Mouse (Mus musculus): ENCODE data around the gene Wdr61. TPM values are rescaled to one million over a fixed set of nuclear protein-coding genes. Genes with fewer than 3 reads are reported as not detected.
"Not testable (repeated sequence)": the region's sequence is repeated elsewhere in the genome, so short reads cannot be mapped to it uniquely, and the experiment has no call there.

Wdr61 gene
- polyA plus RNA-seq, 1 experiment from 2014 or later: 126 TPM

GRCm38 (mm10) chr9:54700174-54700475 is 34.2 kb downstream of the Wdr61 start:
- no peak for ATAC-seq

DNA sequence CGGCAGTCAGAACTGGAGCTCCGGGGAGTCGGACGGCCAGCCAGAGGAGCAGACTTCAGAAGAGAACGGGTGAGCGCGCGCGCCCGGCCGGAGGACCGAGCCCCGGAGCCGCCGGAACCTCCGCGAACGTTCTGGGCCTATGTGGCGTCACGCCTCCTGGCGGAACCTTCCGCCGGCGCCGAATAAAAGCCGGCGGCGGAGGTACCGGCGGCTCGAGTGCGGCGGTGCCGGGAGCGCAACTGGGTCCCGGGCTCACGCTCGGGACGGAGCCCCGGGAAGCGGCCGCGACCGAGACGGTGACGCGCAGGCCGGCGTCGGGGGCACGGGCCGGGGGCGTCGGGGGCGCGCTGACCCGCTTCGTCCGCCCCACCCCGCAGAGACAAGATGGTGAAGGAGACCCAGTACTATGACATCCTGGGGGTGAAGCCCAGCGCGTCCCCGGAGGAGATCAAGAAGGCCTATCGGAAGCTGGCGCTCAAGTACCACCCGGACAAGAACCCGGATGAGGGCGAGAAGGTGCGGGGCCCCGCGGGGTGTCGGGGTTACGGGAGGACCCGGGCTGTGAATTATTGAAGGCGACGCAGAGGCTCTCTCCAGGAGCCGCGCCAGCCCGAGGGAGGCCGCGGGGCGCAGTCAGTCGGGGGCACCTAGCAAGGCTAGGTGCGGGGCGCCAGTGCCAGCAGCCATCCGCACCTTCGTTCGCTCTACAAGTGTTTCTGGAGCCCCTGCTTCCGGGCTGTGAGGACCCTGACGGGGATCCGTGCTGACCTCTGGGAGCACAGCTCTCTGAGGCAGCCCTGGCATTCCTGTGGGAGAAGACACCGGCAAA is 34.8 kb downstream of the Wdr61 start:
- ATAC-seq (peak; percentile 84), DNase-seq (ENCODE audit: low spot score) (peak; percentile 87)
- H3K27me3 ChIP-seq (replicated peaks; ENCODE audit: insufficient read depth, low read length): no peaks in the 10 kb centered on the region
- WGBS: 1% methylated on average over 90 of the region's 92 CpGs
- H3K4me1 ChIP-seq (ENCODE audit: insufficient read depth, low read depth, low read length): peaks cover 3% of the 10 kb centered on the region; the same call in 1 of the 2 replicates
- peak overlapping the region; percentile 82 for H3K4me2 ChIP-seq (replicated peaks; ENCODE audit: low read depth, low read length)
- peak overlapping the region; percentile 22; the same call in 1 of the 2 replicates for H3K27ac ChIP-seq (ENCODE audit: low read length)
- H3K4me3 ChIP-seq (ENCODE audit: low read depth, low read length): peak overlapping the region; percentile 71
- H3K9ac ChIP-seq (replicated peaks; ENCODE audit: low read depth): peak overlapping the region; percentile 57
- TF ChIP-seq CTCF (IDR thresholded peaks at IDR 0.05) (no peak; the same call in 1 of the 2 replicates), EP300 (IDR thresholded peaks at IDR 0.05) (no peak)
- no peaks in the 10 kb centered on the region for H3K36me3 ChIP-seq (ENCODE audit: insufficient read depth, low read length)
- H3K9me3 ChIP-seq (ENCODE audit: low read length): no peaks in the 10 kb centered on the region

More at GRCm38 (mm10) chr9:54700174-54700475, 34.2 kb downstream of the Wdr61 start:
- Histone ChIP-seq H3K4me1 (ENCODE audit: insufficient read depth, low read depth, low read length) (peaks cover 3% of the 10 kb centered on the region; the same call in 1 of the 2 replicates), H3K9ac (replicated peaks; ENCODE audit: low read depth) (peak overlapping the region; percentile 57), H3K27ac (ENCODE audit: low read length) (0 out of 2 replicates have a peak overlapping the region, but pooled peaks have one; percentile 22), H3K4me3 (ENCODE audit: low read depth, low read length) (peak overlapping the region; percentile 71), H3K27me3 (replicated peaks; ENCODE audit: insufficient read depth, low read length) (no peaks in the 10 kb centered on the region), H3K36me3 (ENCODE audit: insufficient read depth, low read length) (no peaks in the 10 kb centered on the region), H3K4me2 (replicated peaks; ENCODE audit: low read depth, low read length) (peak overlapping the region; percentile 82), H3K9me3 (ENCODE audit: low read length) (no peaks in the 10 kb centered on the region)
- 7% methylated on average over 9 of the region's 9 CpGs for WGBS
- DNase-seq (ENCODE audit: low spot score): peak; percentile 28
- TF ChIP-seq EP300 (IDR thresholded peaks at IDR 0.05) (no peak), CTCF (IDR thresholded peaks at IDR 0.05) (no peak)

- no peaks in the 10 kb centered on the region for H3K9me3 ChIP-seq (ENCODE audit: low read length)
- TF ChIP-seq EP300 (IDR thresholded peaks at IDR 0.05): no peak
- no peaks in the 10 kb centered on the region for H3K27me3 ChIP-seq (replicated peaks; ENCODE audit: insufficient read depth, low read length)
- H3K4me3 ChIP-seq (ENCODE audit: low read depth, low read length): peak overlapping the region; percentile 71
- H3K36me3 ChIP-seq (ENCODE audit: insufficient read depth, low read length): no peaks in the 10 kb centered on the region
- peak; percentile 37 for ATAC-seq
- H3K4me2 ChIP-seq (replicated peaks; ENCODE audit: low read depth, low read length): peak overlapping the region; percentile 82
- peak overlapping the region; percentile 57 for H3K9ac ChIP-seq (replicated peaks; ENCODE audit: low read depth)
- DNase-seq (ENCODE audit: low spot score): no peak
- no peak overlapping the region for H3K27ac ChIP-seq (ENCODE audit: low read length)
- peaks cover 3% of the 10 kb centered on the region; the same call in 1 of the 2 replicates for H3K4me1 ChIP-seq (ENCODE audit: insufficient read depth, low read depth, low read length)
- WGBS: 6% methylated on average over 27 of the region's 27 CpGs
These were observed 35.3 kb downstream of the Wdr61 start for GRCm38 (mm10) chr9:54699087-54699344.

DNA sequence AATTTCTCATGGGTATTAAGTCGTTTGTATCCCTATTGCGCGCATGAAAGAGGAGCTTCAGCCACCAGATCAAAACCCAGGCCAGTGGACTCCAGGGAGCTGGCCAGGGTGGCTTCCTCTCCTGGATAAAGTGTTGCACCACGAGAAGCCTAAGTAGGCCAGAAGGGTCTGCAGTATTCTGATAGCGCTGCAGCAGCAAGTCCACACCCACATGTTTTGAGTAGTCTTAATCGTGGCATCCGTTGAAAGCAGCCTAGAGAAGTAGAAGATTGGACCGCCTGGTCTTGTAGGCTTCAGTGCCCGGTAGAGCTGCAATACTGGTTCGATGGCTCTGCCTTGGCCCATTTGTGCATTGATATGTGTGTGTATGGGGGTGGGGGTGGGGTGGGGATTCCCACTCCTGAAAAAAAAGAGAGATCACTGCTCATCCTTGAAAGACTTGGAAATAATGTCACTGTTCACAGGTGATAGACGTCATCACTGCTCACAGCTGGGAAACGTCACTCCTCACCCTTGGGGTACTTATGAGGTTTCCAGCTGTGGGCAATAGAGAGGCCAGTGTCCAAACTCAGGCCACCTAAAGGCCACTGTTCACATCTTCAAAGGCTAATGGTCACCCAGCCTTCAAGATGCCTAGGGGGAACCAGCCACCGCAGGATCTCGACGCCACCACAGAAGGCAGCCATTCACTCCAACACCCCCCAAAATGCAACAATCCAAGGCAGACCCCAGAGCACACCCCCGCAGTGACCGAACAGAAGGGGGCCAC is 35.8 kb downstream of the Wdr61 start, which contains the start of gene Dnaja4:
Gene Dnaja4 (plus strand): TSS at position 556 of the 769 bp plus-strand sequence.
- Histone ChIP-seq H3K27me3 (replicated peaks; ENCODE audit: insufficient read depth, low read length) (no peaks in the 10 kb centered on the region), H3K4me1 (ENCODE audit: insufficient read depth, low read depth, low read length) (peaks cover 3% of the 10 kb centered on the region; the same call in 1 of the 2 replicates), H3K36me3 (ENCODE audit: insufficient read depth, low read length) (no peaks in the 10 kb centered on the region), H3K9me3 (ENCODE audit: low read length) (no peaks in the 10 kb centered on the region), H3K4me3 (ENCODE audit: low read depth, low read length) (peak within 1 kb of the TSS; percentile 71), H3K4me2 (replicated peaks; ENCODE audit: low read depth, low read length) (peak within 1 kb of the TSS; percentile 82), H3K27ac (ENCODE audit: low read length) (peak within 1 kb of the TSS; percentile 22; the same call in 1 of the 2 replicates), H3K9ac (replicated peaks; ENCODE audit: low read depth) (peak within 1 kb of the TSS; percentile 57)
- DNase-seq (ENCODE audit: low spot score) (peak; percentile 20), ATAC-seq (peak; percentile 22; the same call in 1 of the 2 replicates)
- WGBS: 54% methylated on average over 17 of the region's 17 CpGs
- TF ChIP-seq CTCF (IDR thresholded peaks at IDR 0.05): no peak
- no peak for TF ChIP-seq EP300 (IDR thresholded peaks at IDR 0.05)

DNA sequence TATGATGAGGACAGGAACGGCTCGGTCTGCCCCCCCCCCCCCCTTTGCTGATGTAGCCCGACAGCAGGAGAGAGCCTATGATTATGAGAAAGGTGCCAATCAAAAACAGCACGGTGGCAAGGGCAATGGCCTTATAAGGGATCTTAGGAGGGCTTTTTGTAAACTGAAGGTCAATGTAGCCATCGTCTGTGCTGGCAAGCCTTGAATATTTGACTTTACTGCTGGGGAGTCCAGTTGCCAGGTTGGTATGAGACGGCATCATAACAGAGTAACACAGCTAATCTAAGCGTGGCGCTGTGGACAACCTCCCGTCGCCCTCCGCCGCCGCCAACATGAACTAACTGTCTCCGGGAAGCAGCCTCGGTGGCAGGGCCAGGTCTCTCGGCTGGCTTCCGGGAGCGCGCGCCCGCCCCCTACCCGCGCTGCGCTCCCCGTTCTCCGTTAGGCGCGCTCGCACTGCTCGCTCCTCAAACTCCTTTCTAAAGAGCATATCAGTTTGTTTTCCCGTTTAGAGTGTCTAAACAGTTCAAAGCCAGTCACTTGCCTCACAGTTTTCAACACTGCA is 43.0 kb downstream of the Wdr61 start:
- Histone ChIP-seq H3K9ac (replicated peaks; ENCODE audit: low read depth) (0 out of 2 replicates have a peak overlapping the region, but pooled peaks have one; percentile 6), H3K4me3 (ENCODE audit: low read depth, low read length) (peak overlapping the region; percentile 17; the same call in 1 of the 2 replicates), H3K4me2 (replicated peaks; ENCODE audit: low read depth, low read length) (peak overlapping the region; percentile 51)
- not testable (repeated sequence) for H3K9me3 ChIP-seq (ENCODE audit: low read length); H3K27ac ChIP-seq (ENCODE audit: low read length); DNase-seq (ENCODE audit: low spot score); H3K27me3 ChIP-seq (replicated peaks; ENCODE audit: insufficient read depth, low read length); H3K4me1 ChIP-seq (ENCODE audit: insufficient read depth, low read depth, low read length); H3K36me3 ChIP-seq (ENCODE audit: insufficient read depth, low read length)
- ATAC-seq: peak; percentile 25; the same call in 1 of the 2 replicates
- peak; percentile 25; the same call in 1 of the 2 replicates for TF ChIP-seq CTCF (IDR thresholded peaks at IDR 0.05)
- 4% methylated on average over 31 of the region's 31 CpGs for WGBS

DNA sequence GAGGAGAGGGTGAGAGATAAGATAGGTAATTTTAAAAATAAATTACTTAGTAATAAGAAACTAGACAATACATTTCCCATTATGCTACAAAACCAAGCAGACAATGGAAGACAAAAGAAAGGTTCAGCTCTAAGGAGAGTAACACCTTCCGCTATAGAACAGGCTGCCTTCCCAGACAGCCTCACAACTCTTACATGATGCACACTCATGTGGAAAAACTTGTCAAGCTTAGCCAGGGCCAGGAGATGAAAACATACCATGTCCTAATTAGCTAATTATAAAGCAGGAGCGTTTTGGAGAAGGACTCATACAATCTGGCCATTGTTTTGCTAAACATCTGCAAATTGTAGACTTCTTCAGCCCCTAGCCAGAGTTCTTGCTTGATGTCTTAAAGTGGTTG is 43.6 kb downstream of the Wdr61 start:
- 73% methylated on average over 2 of the region's 2 CpGs for WGBS
- not testable (repeated sequence) for DNase-seq (ENCODE audit: low spot score); H3K9ac ChIP-seq (replicated peaks; ENCODE audit: low read depth); H3K36me3 ChIP-seq (ENCODE audit: insufficient read depth, low read length); H3K27ac ChIP-seq (ENCODE audit: low read length); H3K9me3 ChIP-seq (ENCODE audit: low read length); H3K27me3 ChIP-seq (replicated peaks; ENCODE audit: insufficient read depth, low read length); H3K4me2 ChIP-seq (replicated peaks; ENCODE audit: low read depth, low read length); ATAC-seq; H3K4me3 ChIP-seq (ENCODE audit: low read depth, low read length); H3K4me1 ChIP-seq (ENCODE audit: insufficient read depth, low read depth, low read length)
